Mouse (Mus musculus) adrenal gland, postnatal 10 days (tissue): ENCODE results near the gene Tmem176a. TPM values are rescaled to one million over a fixed set of nuclear protein-coding genes. Genes with fewer than 3 reads are reported as not detected.

Experiments used
- DNase-seq: peaks from one replicate; pipeline ENCODE4 v3.0.0; 2021; ENCODE audit warnings: mixed read lengths
- total RNA-seq, 2 experiments: library from RNA; stranded (reverse); gene quantifications; 2 replicates each; pipeline ENCODE4 v1.2.3; 2021

The Tmem176a gene
- total RNA-seq, 2 experiments from 2014 or later: 138 to 148 TPM

DNA sequence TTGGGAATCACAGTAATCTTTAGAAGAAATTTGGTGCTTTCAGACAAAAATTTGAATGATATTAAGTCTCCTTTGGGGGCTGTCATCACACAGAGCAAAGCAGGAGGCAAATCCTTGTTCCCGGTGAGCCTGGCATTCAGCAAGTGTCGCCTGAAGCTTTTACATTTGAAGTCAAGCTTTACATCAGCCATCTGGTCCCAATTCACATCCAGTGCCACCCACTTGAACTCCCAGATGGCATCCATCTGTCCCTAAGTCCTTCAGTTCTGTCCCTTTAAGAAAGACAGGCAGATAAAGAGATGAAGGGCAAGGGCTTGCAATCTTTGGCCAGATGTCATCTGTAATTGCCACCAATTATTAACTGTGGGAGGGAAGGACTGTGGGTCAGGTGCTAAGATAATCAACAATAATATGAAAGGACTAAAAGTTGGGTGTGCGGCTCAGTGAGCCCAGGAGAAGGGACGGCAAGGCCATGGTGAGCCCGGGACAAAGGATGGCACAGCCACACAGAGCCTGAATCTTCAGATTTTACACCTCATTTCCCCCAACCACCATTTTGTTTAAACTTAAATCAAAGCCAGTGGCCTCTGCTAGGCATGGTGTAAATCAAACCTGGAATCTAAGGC is 35.9 kb downstream of the Tmem176a start:
- no peak for DNase-seq

- DNase-seq: no peak
Observed at GRCm38 (mm10) chr6:48894203-48894602, 53.5 kb downstream of the Tmem176a start.

DNA sequence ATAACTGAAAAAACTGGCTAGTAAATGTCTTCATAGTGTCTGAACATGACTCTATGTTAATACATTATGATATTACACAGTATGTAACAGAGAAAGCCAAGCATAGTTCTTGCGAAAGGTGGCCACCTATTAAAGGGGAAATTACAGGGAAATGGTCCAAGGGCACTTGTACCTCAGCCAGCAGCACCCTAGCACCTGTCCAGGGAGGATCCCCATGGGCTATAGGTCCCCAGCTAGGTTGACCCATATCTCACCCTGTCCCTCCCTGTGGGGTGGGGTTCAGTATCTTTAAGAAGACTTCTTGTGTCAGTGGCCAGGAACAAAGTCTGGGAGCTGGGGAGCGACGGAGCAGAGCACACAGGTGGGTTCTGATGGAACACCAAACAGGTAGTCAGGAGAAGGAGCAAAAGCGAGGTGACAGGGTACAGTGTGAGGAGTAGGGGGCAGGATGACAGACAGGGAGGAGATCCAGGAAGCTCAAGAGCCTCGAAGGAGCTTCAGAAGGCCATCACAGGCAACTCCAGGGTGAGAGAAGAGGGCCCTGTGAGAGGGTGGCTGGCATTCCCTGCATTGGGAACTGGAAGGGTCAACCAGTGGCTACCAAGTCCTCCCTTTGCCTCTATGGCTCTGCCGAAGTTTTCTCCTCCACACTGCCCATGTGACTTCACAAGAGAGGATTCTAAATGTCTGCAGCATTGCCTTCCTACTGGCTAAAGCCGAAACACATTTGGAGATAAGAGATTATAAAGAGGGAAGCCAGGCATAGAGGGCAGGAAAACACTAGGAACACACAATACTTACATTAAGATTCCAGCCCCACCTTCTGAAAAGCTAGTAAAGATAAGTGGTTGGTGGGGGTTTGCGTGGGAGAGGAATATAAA is 54.5 kb downstream of the Tmem176a start:
- no peak for DNase-seq

DNA sequence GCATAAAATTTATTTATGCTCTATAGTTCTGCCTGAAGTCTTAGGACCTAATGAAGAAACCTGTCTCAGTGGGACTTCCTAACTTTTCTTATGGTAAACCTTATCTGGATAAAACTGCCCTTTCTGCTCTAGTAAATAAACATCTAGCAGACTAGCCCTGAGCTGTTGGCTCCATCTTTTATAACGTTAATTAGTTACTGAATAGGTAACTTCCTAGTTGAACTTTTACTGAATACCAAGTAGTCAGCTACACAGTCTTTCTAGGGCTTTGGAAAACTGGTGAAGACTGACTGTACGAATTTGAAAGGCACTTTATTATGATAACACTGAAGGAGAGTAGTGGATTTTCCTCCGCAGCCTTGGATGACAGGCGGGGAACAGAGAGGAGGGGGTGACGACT is 55.2 kb downstream of the Tmem176a start:
- no peak for DNase-seq

Other genes starting within 250 kb of the Tmem176a start
- gene Repin1, start 247.0 kb upstream of the Tmem176a start, total RNA-seq: 10 to 100 TPM; 37.6 to 42.0 TPM
- 1 to 10 TPM in 1 of 2 experiments, not detected in 1; 1.3 TPM for gene Gm44965, start 247.0 kb upstream of the Tmem176a start, total RNA-seq
- 1 to 10 TPM; 6.1 to 6.2 TPM for gene Zfp775, start 238.9 kb upstream of the Tmem176a start, total RNA-seq
- gene AI854703, start 214.2 kb upstream of the Tmem176a start, total RNA-seq: 1 to 10 TPM; 1.7 to 3.6 TPM
- gene Gimap8, start 193.7 kb upstream of the Tmem176a start, total RNA-seq: 10 to 100 TPM; 11.7 to 14.8 TPM
- gene Gimap9, start 164.8 kb upstream of the Tmem176a start, total RNA-seq: 1 to 10 TPM; 9.0 TPM
- gene Gimap4, start 156.4 kb upstream of the Tmem176a start, total RNA-seq: 10 to 100 TPM; 50.2 to 52.8 TPM
- 10 to 100 TPM; 70.8 to 75.9 TPM for gene Gimap6, start 132.7 kb upstream of the Tmem176a start, total RNA-seq
- 10 to 100 TPM in 1 of 2 experiments, 1 to 10 TPM in 1; 9.1 to 10.3 TPM for gene Gm28053, start 122.3 kb upstream of the Tmem176a start, total RNA-seq
- 1 to 10 TPM in 1 of 2 experiments, under 1 TPM in 1; 0.96 to 1.6 TPM for gene Gimap7, start 122.3 kb upstream of the Tmem176a start, total RNA-seq
- gene Gimap1, start 101.9 kb upstream of the Tmem176a start, total RNA-seq: 10 to 100 TPM; 18.7 to 24.2 TPM
- 10 to 100 TPM; 14.2 to 19.5 TPM for gene Gimap5, start 94.7 kb upstream of the Tmem176a start, total RNA-seq
- 1 to 10 TPM; 4.5 to 5.4 TPM for gene Gimap3, start 70.1 kb upstream of the Tmem176a start, total RNA-seq
- 100 to 1,000 TPM; 280 to 302 TPM for gene Tmem176b, start 577 bp downstream of the Tmem176a start, total RNA-seq
- not detected for gene Aoc1, start 32.0 kb downstream of the Tmem176a start, total RNA-seq
- under 1 TPM in 1 of 2 experiments, not detected in 1; 0.12 TPM for gene 1600015I10Rik, start 89.0 kb downstream of the Tmem176a start, total RNA-seq
- gene Doxl2, start 134.0 kb downstream of the Tmem176a start, total RNA-seq: not detected
- gene Svs1, start 145.9 kb downstream of the Tmem176a start, total RNA-seq: not detected
- gene Gpnmb, start 195.6 kb downstream of the Tmem176a start, total RNA-seq: under 1 TPM; 0.55 to 0.84 TPM
- gene Malsu1, start 232.9 kb downstream of the Tmem176a start, total RNA-seq: 10 to 100 TPM; 45.7 to 52.5 TPM